Mouse (Mus musculus) testis, adult 2 months (tissue): Measurements from ENCODE around the gene Eno4.

ENCODE experiments used
- CTCF ChIP-seq: fragments of 200-500 bp; IDR thresholded peaks from 2 replicates; pipeline ENCODE4 v1.5.1; 2012; ENCODE audit warnings: low read depth, mild to moderate bottlenecking, inconsistent platforms, low read length, moderate library complexity; ENCODE audit not compliant: control insufficient read depth, insufficient read depth, insufficient replicate concordance
- POLR2A ChIP-seq: fragments of 200-500 bp; IDR thresholded peaks from 2 replicates; pipeline ENCODE4 v1.6.1; 2012; ENCODE audit warnings: low read depth, mild to moderate bottlenecking, inconsistent platforms, low read length, moderate library complexity; ENCODE audit not compliant: control insufficient read depth

DNA sequence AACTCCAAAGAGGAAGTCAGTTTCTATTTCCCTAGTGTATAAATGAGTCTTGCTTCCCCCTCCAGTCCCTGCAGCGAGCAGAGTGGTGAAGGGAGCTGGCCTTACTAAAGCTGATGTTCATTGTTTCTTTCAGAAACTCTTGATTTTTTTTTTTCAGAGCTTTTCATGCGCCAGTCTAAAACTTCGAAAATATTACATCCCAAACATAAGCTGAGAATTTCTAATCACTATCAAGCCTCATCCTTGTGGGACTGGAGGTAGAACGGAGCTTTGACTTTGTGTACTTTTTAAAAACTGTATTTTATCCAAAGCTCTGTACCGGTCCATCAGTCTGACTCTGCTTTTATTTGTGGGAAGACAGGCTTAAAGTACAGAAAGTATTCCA is 36.8 kb downstream of the Eno4 start:
- no peak for TF ChIP-seq CTCF
- no peak for TF ChIP-seq POLR2A
